Mouse (Mus musculus): ENCODE data around the gene Hist1h2bb.

Gene Hist1h2bb

DNA sequence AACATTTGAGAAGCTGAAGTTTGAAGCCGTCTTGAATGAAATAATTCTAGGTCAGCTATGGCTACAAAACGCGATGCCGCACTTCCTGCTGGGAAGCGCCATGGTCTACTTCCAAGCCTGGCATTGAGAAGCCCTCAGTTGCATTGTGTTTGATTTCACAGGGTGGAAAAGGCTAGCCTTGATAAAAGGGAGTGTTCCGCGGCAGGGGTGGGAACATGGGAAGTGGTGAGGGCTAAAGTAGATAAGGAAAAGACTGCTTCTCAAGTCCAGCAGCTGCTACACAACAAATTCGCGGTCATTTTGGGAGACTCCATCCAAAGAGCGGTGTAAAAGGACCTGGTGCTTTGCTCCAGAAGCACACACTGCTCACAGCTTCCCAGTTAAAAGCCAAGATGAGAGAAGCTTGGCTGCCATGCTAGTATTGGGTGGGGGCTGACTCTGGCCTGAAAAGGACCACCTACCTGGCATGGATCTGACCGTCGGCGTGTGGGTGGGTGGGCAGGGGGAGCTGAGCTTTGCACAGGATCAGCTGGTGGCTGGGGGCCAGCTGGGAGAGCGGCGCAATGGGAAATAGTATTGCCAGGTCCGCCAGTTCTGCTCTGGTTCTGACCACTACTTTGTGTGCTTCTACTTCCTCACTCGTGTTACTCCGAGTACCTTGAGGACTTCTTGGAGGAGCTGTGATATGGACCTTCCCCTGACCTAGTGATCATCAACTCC lies 17.9 kb upstream of the Hist1h2bb start:
- no peak for DNase-seq

DNA sequence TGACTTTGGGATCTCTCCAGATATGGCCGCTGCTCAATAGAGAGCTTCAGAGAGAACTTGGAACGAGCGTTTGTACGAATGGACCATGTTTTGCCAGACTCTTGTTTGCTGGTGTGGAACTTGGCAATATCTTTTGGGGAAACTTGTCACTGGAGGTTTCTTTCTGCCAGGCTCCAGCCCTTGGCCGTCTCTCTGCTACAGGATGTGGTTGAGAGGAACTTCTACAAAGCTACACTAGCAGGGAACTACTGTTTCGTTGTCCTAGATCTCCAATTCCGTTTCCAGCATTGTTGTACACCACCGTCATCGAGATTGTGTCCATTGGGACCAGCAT lies 17.4 kb upstream of the Hist1h2bb start:
- no peak for DNase-seq

DNA sequence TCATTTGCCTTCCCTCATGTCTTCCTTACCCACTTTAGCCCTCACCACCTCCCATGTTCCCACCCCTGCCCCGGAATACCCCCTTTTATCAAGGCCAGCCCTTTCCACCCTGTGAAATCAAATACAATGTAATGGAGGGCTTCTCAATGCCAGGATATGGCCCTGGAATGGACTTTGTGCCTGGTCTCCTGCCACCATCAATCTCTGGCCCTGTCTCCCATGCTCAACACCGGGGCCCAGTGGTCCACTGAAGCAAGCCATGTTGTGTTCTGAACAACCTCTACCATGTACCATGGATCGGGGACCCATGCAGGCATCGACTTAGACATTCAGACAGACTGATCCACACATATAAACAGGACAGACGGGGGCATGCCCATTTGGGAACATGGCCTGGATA lies 16.8 kb upstream of the Hist1h2bb start:
- no peak for DNase-seq

DNA sequence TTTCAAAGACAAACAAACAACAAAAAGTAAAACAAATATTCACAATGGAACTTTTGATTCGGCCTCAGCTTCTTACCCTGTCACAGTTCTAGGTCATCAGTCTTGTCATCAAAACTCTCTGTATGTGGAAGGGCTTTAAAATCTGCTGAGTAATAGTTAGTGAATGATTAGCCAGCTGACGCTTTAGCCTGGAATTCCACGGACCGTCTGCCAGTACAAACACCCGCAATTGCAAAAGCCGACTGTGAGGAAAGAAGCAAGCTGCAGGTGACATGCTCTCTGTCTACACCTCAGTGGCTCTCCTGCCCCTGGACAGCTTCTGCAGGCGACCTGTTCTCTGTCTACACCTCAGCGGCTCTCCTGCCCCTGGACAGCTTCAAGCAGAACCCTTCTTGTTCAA lies 16.1 kb upstream of the Hist1h2bb start:
- DNase-seq = no peak

DNA sequence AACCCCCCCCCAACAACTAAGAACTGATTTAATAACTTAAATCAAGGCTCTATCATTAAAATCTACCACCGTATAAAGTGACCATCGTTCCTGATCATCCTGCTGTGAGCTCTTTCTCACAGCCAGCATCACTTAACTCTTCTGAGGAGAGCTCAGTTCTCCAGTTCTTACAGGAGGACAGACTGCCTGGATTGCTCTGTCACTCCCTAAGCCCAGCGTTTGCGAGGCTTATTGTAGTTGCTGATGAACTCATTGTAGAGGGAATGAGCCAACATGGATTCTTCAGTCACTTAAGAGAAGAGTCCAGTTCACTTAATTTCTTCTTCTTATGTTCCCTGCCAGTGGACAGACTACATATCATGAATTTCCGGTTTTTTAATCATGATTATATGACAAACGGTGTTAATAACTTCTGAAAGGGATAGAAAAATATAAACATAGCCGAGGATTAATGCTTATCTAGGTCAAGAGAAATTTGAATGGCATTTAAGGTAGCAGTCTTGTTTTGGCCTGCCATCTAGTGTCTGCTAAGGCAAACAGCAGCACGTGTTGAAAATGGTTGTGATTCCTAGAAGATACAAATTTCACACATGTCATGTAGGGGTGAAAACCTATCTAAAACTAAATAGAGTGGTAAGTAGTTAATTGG lies 14.3 kb upstream of the Hist1h2bb start:
- no peak for DNase-seq

DNA sequence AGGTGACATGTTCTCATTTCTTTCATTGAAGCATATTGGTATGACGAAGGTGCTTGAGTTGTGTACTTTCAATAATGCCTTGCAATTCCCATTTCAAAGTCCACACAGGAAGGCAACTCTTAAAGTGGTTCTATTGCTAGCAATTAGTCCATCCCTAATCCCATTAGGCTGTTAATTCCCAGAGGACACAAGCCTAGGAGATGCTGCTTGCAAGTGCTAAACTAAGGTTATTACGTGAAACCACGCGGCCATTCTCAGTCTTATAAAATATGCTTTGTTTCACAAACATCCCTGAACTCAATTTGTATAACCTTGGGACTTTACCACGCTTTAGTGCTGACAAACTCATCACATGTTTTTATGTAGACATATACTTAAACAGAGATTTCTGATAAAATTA lies 9.4 kb upstream of the Hist1h2bb start:
- no peak for DNase-seq

DNA sequence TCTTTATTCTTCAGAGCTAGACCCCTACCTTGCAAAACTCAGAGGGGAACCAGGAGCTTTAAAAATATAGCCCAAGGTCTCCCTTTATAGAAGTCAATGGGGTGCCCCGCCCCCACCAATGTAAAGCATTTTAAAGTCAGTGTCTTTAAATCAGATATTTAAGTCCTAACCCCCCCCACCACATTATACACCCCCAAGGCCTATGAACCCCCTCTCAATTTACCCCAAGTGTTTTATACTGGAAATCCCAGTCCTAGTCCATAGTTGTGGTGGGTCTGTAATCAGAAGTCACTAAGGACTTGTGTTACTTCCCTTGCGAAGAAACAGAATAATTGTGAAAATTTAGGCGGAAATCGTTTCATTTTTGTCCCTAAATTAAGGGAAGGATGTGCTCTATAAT lies 8.5 kb upstream of the Hist1h2bb start:
- DNase-seq = peak; percentile 24

DNA sequence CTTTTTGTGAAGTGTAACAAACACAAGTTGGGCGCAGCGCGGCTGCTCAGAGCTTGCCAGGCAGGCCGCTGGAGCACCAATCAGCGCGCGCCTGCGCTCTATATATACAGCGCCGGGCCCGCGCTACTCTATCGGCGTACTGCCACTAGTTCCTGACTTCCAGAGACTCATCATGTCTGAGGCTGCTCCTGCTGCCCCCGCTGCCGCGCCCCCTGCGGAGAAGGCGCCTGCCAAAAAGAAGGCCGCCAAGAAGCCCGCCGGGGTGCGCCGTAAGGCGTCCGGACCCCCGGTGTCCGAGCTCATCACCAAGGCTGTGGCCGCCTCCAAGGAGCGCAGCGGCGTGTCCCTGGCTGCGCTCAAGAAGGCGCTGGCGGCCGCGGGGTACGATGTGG lies 7.9 kb upstream of the Hist1h2bb start, which contains the start of gene Hist1h1c:
Hist1h1c (plus strand) TSS at position 132 of the 392 bp plus-strand sequence.
- peak; percentile 85 for DNase-seq

DNA sequence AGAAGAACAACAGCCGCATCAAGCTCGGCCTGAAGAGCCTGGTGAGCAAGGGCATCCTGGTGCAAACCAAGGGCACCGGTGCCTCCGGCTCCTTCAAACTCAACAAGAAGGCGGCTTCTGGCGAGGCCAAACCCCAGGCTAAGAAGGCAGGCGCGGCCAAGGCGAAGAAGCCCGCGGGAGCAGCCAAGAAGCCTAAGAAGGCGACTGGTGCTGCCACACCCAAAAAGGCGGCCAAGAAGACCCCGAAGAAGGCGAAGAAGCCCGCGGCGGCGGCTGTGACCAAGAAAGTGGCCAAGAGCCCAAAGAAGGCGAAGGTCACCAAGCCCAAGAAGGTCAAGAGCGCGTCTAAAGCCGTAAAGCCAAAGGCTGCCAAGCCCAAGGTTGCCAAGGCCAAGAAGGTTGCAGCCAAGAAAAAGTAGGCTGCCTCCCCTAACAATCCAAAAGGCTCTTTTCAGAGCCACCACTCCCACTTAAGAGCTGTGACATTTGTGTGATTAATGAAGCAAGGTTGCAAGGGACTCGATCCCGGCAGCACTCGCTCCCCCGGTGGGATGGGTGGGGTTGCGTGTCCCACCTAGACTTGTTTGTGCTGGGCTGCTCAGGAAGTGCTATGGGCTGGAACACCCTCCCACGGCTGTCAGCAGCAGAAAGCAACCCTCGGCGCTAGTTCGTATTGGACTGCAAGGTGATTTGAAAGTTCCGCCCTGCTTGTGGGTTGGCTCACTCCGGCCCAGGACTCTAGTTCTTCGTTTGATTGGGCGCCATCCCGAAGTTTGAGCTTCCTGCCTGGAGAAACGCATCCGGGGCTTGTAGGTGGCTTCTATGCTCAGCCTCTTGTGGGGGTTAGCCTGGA lies 7.2 kb upstream of the Hist1h2bb start:
- peak; percentile 95 for DNase-seq

DNA sequence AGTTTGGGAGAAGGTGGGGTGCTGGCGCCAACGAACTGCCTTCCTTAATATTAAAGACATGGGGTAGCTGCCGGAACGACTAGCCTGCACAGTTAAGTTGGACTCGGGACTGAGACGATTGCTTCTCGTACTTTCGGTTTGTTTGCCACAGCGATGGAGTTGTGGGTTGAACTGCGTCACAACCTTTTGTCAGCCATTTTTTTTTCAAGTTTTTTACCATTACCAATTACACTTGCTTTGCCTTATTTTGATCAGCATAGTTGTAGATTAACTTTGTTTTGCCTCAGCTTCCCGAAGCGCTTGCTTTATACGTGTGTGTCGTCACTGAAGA lies 6.6 kb upstream of the Hist1h2bb start:
- no peak for DNase-seq

DNA sequence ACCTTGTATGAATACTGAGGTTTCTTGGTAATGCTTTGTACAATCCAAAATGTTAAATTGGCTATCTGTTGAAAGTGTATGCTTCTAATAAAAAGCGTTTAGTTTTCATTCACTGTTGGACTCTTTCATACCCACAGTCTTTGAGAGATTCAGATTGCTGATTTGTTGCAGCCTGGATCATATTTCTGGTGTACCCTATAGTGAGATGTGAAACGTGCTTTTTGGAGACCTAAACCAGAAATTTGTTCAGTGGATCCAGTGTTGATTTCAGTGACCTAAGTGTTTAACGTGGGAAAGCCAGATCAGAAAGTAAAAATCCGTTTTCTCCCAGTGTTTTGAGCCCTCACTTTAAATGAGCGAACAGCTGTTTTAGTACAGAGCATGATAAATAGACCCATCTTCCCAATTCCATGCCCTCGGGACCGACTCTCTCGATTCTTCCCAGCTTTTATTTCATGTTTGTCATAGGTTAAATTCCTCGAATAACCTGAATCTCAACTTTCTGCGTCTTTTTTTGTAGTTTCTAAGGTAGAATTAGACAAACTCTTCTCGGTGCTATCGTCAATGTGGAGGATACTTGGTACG lies 6.2 kb upstream of the Hist1h2bb start:
- no peak for DNase-seq

DNA sequence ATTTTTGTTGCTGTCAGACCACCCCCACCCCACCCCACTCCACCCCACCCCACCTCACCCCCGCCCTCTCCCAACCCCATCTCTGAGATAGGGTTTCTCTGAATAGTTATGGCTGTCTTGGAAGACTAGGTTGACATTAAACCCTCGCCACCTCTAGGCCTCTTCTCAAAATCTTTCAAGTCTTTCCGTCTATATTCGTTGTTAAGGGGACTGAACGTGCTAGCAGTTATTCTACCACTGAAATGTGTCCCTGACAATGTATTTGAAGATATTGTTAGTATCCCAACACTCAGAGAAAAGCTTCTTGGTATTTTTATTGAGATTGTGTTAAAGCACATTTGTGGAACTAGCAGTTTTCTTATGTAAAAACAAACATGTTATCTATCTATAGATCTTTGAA lies 5.6 kb upstream of the Hist1h2bb start:
- DNase-seq = no peak

DNA sequence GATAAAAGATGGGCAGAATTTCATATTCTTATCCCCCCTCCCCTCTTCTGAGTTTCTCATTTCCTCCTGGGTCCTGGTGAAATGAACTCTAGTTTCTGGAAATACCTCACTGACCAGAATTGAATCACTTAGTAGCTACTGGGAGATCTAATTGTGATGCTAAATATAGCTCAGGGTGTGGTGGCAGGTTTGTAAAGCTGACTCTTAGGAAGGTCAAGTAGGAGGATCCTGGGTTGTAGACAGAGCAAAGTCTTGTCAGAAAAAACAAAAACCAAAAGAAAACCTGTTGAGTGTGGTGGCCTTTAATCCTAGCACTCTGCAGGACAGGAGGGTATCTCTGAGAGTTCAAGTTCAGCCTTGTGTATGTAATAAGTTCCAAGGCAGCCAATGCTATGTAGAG lies 4.5 kb upstream of the Hist1h2bb start:
- DNase-seq = no peak

DNA sequence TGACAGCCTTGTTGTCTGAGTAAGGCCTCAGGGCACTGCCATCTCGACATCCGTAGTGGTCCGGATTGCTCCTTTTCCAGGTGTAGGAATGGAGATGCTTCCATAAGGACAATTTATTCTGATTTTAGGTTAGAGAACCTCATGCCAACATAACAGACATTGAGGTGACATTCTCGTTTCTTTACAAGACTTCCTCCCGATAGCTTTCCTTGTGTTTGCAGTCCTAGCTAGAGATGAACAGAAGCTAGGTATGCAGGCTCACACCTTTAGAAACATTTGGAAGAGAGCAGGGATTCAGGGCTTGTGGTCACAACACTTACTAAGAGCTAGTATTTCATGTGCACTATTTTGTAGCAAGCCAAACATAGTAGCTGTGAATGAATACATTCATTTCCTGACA lies 3.3 kb upstream of the Hist1h2bb start:
- no peak for DNase-seq

DNA sequence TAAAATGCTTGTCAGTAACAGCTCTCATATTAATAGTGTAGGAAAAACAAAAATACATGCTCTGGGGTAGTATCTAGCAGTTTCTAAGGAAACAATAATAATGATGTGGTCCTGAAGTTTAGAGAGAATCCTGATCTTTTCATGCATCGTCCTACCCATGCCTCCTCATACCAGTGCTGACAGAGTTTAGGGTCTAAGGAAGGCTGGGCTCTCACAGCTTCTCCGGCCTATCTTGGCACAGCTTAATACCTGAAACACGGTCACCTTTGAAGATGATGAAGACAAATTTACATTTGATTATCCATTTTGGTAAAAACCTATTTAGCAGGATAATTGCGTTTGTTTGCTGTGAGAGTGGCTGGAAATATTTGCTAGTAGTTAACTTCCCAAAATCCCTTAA lies 2.6 kb upstream of the Hist1h2bb start:
- no peak for DNase-seq

DNA sequence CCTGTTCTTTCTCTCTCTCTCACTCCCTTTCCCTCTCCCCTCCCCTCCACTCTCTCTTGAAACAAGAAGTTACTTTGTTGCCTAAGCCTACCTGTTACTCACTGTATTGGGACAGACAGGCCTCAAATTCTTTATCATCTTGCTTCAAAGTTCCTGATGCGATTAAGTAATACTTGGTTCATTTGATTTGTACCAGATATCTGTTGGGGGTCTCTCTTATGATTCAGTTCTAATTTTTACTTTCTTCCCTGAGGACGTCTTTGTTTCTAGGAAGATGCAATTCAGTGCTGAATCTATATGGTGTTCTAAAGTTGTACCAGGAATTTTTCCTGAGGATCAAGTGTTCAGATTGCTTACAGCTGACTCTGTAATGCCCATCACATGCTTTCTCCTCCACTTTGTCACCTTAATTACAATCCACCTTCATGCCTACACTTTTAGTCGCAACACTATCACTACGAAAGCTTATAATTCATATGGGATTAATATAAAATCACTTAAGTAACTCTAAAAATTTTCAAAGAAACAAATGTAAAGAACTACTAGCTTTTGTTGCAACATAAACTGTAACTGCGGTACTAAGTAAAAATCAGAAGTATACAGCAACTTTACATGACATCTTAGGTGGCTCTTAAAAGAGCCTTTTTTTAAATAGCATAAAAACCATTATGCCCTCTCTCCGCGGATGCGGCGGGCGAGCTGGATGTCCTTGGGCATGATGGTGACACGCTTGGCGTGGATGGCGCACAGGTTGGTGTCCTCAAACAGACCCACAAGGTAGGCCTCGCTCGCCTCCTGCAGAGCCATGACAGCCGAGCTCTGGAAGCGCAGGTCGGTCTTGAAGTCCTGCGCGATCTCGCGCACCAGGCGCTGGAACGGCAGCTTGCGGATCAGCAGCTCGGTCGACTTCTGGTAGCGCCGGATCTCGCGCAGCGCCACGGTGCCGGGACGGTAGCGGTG lies 1.8 kb upstream of the Hist1h2bb start:
- no peak for DNase-seq

DNA sequence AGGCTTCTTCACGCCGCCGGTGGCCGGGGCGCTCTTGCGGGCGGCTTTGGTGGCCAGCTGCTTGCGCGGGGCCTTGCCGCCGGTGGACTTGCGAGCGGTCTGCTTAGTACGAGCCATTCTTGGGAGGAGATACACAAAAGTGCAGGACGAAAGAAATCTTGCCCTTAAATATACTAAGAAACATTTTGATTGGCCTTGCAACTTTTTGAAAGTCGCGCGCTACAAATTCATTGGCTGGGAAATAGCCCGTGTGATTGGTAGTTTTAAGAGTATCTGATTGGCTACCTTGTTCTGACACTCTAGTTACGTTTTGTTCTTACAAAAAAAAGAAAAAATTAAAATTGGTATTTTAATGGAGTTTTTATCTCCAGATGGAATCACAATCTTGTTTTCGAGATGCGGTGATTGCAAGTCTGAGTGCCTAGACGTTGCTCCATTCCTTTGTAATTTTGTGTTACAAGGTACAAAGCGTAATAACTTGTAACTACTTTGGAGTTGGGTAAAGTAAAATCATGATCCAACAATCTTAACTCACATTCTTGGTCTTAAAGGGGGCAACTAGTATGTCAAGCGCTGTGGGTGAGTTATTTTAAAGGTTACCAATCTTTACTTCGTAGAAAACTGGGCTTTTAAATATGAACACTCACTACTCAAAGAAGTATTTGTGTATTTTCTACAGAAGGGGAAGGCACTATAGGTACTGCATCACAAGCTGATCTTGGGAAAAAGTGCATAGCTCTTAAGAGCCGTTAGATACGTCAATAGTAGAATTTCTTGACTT lies 963 bp upstream of the Hist1h2bb start, which contains the start of gene Hist1h3c:
Hist1h3c (minus strand) TSS at position 222 of the 781 bp plus-strand sequence.
- DNase-seq = peak; percentile 79

DNA sequence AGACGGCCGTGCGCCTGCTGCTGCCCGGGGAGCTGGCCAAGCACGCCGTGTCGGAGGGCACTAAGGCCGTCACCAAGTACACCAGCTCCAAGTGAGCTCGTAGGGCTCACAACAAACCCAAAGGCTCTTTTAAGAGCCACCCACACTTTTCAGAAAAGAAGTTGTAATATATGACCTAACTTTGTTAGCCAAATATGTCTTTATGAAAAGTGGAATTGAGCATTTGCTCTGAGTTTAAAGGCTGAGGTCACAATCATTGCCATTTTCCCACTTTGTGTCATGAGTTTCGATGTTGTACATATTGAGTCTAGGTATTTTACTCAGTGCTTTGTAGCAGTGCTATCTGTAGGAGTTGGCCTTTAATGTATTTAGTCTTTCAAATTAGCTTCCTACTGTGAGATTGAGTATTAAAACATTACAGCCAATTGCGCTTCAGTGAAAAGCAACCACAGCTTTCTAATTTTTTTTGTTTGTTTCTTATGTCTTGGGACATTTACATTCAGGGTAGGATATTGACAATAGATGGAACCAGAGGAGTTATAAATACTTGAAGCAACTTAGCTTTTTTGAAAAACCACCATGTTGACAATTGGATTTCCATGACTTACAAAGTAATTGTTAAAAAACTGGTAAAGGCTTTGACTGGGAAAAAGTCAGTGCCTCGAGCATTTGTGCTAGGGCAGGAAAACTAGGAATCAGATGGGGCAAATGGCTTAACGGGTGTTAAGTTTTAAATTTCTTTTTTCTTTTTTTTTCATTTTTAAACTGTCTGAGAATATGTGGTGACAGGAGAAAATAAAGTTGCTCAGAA lies 752 bp downstream of the Hist1h2bb start:
- DNase-seq = no peak

DNA sequence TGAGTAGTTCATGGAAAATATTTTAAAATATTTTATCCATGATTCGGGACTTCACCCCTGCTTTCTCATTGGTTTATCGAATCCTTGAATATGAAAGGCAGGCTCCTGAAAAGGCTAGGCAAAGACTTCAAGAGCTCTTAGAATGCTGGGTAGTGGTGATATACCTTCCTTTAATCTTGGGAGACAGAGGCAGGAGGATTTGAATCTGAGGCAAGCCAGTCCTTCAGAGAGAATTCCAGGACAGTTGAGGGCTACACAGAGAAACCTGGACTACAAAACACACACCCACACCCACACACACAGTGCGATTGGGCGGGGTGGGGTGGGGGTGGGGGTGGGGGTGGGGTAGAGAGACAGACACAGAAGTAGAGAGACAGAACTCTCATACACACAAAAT lies 1.4 kb downstream of the Hist1h2bb start:
- no peak for DNase-seq

DNA sequence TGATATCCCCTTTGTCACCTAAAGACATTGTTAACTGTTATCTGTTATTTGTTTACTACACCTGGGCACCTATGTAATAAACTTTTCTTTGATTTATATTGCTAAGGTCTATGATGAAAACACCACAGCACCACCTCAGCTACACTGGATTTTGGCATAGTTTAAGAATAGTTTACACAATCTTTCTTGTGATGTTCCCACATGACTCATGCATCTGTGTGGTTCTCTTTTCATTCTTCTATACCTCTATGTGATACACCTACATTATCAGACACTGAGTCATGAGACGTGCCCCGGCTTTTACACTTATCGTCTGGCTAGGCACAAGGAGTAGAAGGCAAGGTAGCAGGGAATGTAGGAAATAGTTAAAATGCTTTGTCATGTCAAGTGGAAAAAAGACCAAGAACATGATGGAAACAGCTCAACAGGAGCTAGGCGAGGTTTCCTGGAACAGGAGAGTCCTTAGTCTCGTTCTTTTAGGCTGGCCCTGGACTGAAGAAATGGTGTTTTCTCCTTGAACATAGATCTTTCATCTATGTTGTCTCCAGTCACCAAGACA lies 3.1 kb downstream of the Hist1h2bb start:
- DNase-seq = no peak
